Mouse (Mus musculus): ENCODE measurements at regions not wholly inside any gene's neighbourhood (a gene's known extent, or its start where the extent isn't known, plus 50 kb on each side); places are given as distances from the start of the nearest gene placed in this dataset.

DNA sequence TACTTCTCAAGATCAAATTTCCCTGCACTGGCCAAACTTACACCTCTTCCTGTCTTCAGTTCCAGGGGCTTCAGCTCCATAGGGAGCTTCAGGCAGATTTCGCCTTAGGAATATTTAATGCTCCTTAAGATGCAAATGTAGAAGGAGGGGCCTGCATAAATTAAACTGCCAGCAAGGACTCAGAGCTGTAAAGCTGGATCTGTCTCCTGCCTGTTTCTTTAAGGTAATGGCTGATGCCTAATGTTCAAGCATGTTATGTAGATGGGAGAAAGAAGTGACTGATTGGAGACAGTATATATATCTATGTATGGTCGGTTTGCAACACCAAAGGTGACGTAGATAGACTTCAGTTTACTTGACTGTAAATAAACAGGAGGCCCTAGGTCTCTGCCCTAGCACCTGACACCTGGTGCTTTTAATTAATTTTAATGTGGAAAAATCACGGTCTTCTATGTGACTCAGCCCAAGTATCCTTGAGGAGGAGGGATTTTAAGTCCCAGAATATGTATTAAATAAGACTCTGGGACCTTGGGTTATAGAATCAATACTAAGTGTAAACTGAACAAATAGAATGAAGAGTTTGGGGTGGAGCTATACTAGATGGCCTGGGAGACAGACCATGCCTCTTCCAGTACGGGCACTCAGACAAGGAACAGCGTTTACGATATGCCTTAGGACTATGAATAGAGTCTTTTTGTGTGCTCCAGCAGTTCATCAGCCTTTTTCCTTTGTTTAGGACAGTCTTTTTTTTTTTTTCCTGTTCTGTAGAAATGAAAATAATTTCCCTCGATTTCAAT lies 651.7 kb upstream of the Lmcd1 start:
- WGBS, result 57% methylated on average over 8 of the region's 8 CpGs
- ATAC-seq (ENCODE audit: low FRiP score, low TSS enrichment) (no peak), DNase-seq (ENCODE audit: low spot score) (no peak)
- no peak overlapping the region for H3K4me3 ChIP-seq (ENCODE audit: low read depth, low read length)
- no peaks in the 10 kb centered on the region for H3K27me3 ChIP-seq (ENCODE audit: control insufficient read depth, insufficient read depth, low read length)
- no peak overlapping the region for H3K27ac ChIP-seq (replicated peaks)
- H3K9me3 ChIP-seq (ENCODE audit: control insufficient read depth, low read length), result no peaks in the 10 kb centered on the region
- no peaks in the 10 kb centered on the region for H3K36me3 ChIP-seq (ENCODE audit: control insufficient read depth, insufficient read depth, low read length)
- no peaks in the 10 kb centered on the region for H3K4me1 ChIP-seq (replicated peaks; ENCODE audit: control insufficient read depth, insufficient read depth)
- TF ChIP-seq EP300 (optimal IDR thresholded peaks at IDR 0.05), result no peak
- no peak for TF ChIP-seq CTCF (IDR thresholded peaks at IDR 0.05; ENCODE audit: low read depth)
- H3K4me2 ChIP-seq (replicated peaks; ENCODE audit: low read depth), result no peak overlapping the region
- no peak overlapping the region for H3K9ac ChIP-seq (ENCODE audit: low read length)

DNA sequence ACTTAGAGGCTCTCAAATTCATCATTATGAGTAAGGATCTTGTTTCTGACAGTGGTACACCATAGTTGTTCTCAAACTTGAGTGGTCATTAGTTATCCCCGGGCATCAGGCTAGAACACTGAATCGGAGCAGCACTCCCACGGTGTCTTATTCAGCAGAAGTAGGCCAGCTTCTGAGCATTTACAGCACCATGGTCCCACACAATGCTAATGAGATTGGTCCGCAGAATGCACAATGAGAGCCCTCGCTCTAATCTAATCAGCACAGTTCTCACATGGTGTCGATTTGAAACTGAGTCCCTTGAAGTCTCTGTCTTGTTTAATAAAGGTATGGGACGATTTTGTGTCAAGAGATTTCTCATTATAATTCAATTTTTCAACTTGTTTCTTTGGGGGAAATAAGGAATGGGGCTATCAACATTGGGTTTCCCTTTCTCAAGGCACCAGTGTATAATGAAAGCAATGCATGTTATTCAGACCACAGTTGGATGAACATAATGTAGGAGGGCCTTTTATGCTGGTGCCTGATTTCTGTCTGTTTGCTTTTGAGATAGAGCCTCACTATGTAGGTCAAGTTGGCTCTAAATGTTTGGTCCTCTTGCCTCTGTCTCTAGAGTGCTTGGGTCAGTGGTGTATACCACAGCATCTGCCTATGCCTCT lies 650.9 kb upstream of the Lmcd1 start:
- ATAC-seq (ENCODE audit: low FRiP score, low TSS enrichment), result no peak

DNA sequence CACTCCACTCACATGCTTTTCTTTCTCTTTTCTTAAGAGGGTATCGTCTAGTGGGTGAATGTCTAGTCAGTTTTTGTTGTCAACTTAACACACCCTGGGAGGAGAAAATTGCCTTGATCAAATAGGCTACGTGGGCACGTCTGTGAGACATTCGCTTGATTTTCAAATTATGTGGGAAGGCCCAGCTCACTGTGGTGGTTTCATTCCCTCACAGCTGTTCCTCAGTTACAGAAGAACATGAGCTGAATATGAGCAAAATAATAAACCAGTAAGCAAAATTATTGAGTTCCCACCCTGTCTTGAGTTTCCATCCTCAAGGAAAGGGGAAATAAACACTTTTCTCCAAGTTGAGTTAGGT lies 650.4 kb upstream of the Lmcd1 start:
- H3K9me3 ChIP-seq (ENCODE audit: control insufficient read depth, low read length), result no peaks in the 10 kb centered on the region
- ATAC-seq (ENCODE audit: low FRiP score, low TSS enrichment), result no peak
- no peak for TF ChIP-seq CTCF (IDR thresholded peaks at IDR 0.05; ENCODE audit: low read depth)
- H3K27ac ChIP-seq (replicated peaks), result no peak overlapping the region
- H3K4me2 ChIP-seq (replicated peaks; ENCODE audit: low read depth), result no peak overlapping the region
- H3K9ac ChIP-seq (ENCODE audit: low read length), result no peak overlapping the region
- no peaks in the 10 kb centered on the region for H3K4me1 ChIP-seq (replicated peaks; ENCODE audit: control insufficient read depth, insufficient read depth)
- H3K27me3 ChIP-seq (ENCODE audit: control insufficient read depth, insufficient read depth, low read length), result no peaks in the 10 kb centered on the region
- no peak overlapping the region for H3K4me3 ChIP-seq (ENCODE audit: low read depth, low read length)
- WGBS, result 91% methylated on average over 4 of the region's 4 CpGs
- H3K36me3 ChIP-seq (ENCODE audit: control insufficient read depth, insufficient read depth, low read length), result no peaks in the 10 kb centered on the region
- DNase-seq (ENCODE audit: low spot score), result no peak

More for the DNA sequence above, 650.9 kb upstream of the Lmcd1 start:
- H3K4me2 ChIP-seq (replicated peaks; ENCODE audit: low read depth), result no peak overlapping the region
- TF ChIP-seq CTCF (IDR thresholded peaks at IDR 0.05; ENCODE audit: low read depth) (no peak), EP300 (optimal IDR thresholded peaks at IDR 0.05) (no peak)
- 75% methylated on average over 7 of the region's 7 CpGs for WGBS
- H3K36me3 ChIP-seq (ENCODE audit: control insufficient read depth, insufficient read depth, low read length), result no peaks in the 10 kb centered on the region
- H3K4me1 ChIP-seq (replicated peaks; ENCODE audit: control insufficient read depth, insufficient read depth), result no peaks in the 10 kb centered on the region
- no peak overlapping the region for H3K27ac ChIP-seq (replicated peaks)
- no peak overlapping the region for H3K9ac ChIP-seq (ENCODE audit: low read length)
- DNase-seq (ENCODE audit: low spot score), result no peak
- H3K27me3 ChIP-seq (ENCODE audit: control insufficient read depth, insufficient read depth, low read length), result no peaks in the 10 kb centered on the region
- H3K9me3 ChIP-seq (ENCODE audit: control insufficient read depth, low read length), result no peaks in the 10 kb centered on the region
- H3K4me3 ChIP-seq (ENCODE audit: low read depth, low read length), result no peak overlapping the region

DNA sequence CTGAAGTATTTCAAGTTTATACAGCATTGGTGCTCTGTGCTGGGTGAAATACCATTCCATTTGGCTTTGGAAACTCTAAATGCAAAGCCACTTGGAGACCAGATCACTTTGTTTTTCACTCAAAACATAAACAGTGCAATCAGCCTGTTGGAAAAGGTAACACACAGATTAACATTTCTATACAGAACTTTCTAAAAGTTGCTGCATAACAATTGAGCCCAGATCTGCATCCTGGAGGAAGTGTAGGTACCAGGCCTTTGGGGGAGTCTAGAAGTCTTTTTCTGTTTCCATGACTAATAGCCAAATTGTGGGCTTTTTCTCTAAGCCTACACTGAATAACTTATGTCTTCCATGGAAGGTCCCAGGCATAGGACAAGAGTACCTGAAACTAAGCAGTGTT lies 648.1 kb upstream of the Lmcd1 start:
- DNase-seq (ENCODE audit: low spot score), result no peak
- no peak for ATAC-seq (ENCODE audit: low FRiP score, low TSS enrichment)
- H3K4me3 ChIP-seq (ENCODE audit: low read depth, low read length), result no peak overlapping the region

DNA sequence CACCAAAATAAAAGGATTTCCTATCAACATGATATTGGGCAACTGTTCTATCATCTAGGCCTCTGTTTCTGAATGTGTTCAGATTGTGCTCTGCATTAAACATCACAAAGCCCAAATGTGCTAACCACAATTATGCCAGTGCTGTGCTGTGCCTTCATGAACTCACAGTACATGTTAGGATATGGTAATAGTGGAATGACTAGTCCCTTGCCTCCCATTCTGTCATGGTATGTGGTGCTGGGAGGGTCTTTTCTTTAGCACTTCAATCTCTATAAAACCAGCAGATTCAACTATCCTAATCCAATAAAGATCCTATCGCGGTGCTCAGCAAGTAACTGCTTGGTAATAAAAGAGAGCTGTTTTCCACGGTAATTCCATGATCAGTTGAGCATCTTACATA lies 620.8 kb upstream of the Lmcd1 start:
- TF ChIP-seq CTCF (IDR thresholded peaks at IDR 0.05; ENCODE audit: low read depth), result no peak
- TF ChIP-seq EP300 (optimal IDR thresholded peaks at IDR 0.05), result no peak
- no peak overlapping the region for H3K27ac ChIP-seq (replicated peaks)

More for the DNA sequence above, 648.1 kb upstream of the Lmcd1 start:
- TF ChIP-seq EP300 (optimal IDR thresholded peaks at IDR 0.05) (no peak), CTCF (IDR thresholded peaks at IDR 0.05; ENCODE audit: low read depth) (no peak)
- H3K36me3 ChIP-seq (ENCODE audit: control insufficient read depth, insufficient read depth, low read length), result no peaks in the 10 kb centered on the region
- no peak overlapping the region for H3K27ac ChIP-seq (replicated peaks)
- H3K9ac ChIP-seq (ENCODE audit: low read length), result no peak overlapping the region
- no peak overlapping the region for H3K4me2 ChIP-seq (replicated peaks; ENCODE audit: low read depth)
- no peaks in the 10 kb centered on the region for H3K27me3 ChIP-seq (ENCODE audit: control insufficient read depth, insufficient read depth, low read length)
- H3K4me1 ChIP-seq (replicated peaks; ENCODE audit: control insufficient read depth, insufficient read depth), result no peaks in the 10 kb centered on the region
- no peaks in the 10 kb centered on the region for H3K9me3 ChIP-seq (ENCODE audit: control insufficient read depth, low read length)

DNA sequence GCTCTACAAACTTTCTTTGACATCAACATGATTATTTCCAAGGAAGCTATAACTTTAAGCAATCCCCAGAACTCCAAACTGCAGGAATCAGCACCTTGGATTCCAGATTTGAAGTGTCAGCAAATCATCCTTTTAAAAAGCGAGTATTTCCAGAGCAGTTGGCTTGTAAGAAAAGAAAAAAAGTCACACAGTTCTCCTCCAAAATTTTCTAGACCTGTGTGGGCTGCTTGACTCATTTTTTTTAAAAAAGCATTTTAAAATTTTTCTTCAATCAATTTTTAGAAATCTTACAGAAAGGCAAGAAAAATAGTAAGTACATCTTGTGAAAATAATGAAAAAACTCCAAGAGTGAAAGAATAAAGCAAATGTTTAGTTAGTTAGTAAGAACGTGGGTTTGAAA lies 613.6 kb upstream of the Lmcd1 start:
- H3K27ac ChIP-seq (replicated peaks), result no peak overlapping the region
- H3K4me3 ChIP-seq (ENCODE audit: low read depth, low read length), result no peak overlapping the region
- ATAC-seq (ENCODE audit: low FRiP score, low TSS enrichment) (no peak), DNase-seq (ENCODE audit: low spot score) (no peak)
- no peaks in the 10 kb centered on the region for H3K4me1 ChIP-seq (replicated peaks; ENCODE audit: control insufficient read depth, insufficient read depth)
- no peaks in the 10 kb centered on the region for H3K27me3 ChIP-seq (ENCODE audit: control insufficient read depth, insufficient read depth, low read length)
- H3K9me3 ChIP-seq (ENCODE audit: control insufficient read depth, low read length), result no peaks in the 10 kb centered on the region
- WGBS, result 51% methylated on average over 2 of the region's 2 CpGs
- H3K36me3 ChIP-seq (ENCODE audit: control insufficient read depth, insufficient read depth, low read length), result no peaks in the 10 kb centered on the region
- H3K9ac ChIP-seq (ENCODE audit: low read length), result no peak overlapping the region
- TF ChIP-seq EP300 (optimal IDR thresholded peaks at IDR 0.05), result no peak
- TF ChIP-seq CTCF (IDR thresholded peaks at IDR 0.05; ENCODE audit: low read depth), result no peak
- H3K4me2 ChIP-seq (replicated peaks; ENCODE audit: low read depth), result no peak overlapping the region

More for the DNA sequence above, 620.8 kb upstream of the Lmcd1 start:
- H3K9me3 ChIP-seq (ENCODE audit: control insufficient read depth, low read length), result no peaks in the 10 kb centered on the region
- DNase-seq (ENCODE audit: low spot score) (no peak), ATAC-seq (ENCODE audit: low FRiP score, low TSS enrichment) (no peak)
- no peaks in the 10 kb centered on the region for H3K4me1 ChIP-seq (replicated peaks; ENCODE audit: control insufficient read depth, insufficient read depth)
- no peaks in the 10 kb centered on the region for H3K27me3 ChIP-seq (ENCODE audit: control insufficient read depth, insufficient read depth, low read length)
- H3K9ac ChIP-seq (ENCODE audit: low read length), result no peak overlapping the region
- 85% methylated on average over 3 of the region's 3 CpGs for WGBS
- no peak overlapping the region for H3K4me2 ChIP-seq (replicated peaks; ENCODE audit: low read depth)
- H3K36me3 ChIP-seq (ENCODE audit: control insufficient read depth, insufficient read depth, low read length), result no peaks in the 10 kb centered on the region
- no peak overlapping the region for H3K4me3 ChIP-seq (ENCODE audit: low read depth, low read length)

Measured in stomach, postnatal 0 days (tissue).